Mouse (Mus musculus): Measurements from ENCODE around the gene Rmi1. TPM values are rescaled to one million over a fixed set of nuclear protein-coding genes. Genes with fewer than 3 reads are reported as not detected.
"Not testable (repeated sequence)": the region's sequence is repeated elsewhere in the genome, so short reads cannot be mapped to it uniquely, and the experiment has no call there.

Rmi1 gene
- polyA plus RNA-seq, 1 experiment, result 24.5 TPM

- Histone ChIP-seq H3K4me3 (ENCODE audit: insufficient read depth, low read length) (no peak overlapping the region), H3K4me1 (ENCODE audit: control insufficient read depth, insufficient read depth, low read length) (peaks cover 2% of the 10 kb centered on the region; the same call in 1 of the 2 replicates), H3K27ac (ENCODE audit: insufficient read depth, low read length) (no peak overlapping the region)
- TF ChIP-seq CTCF (IDR thresholded peaks at IDR 0.05; ENCODE audit: borderline replicate concordance, insufficient read depth, low read length), result no peak
- no peak for TF ChIP-seq POLR2A (IDR thresholded peaks at IDR 0.05; ENCODE audit: low read depth, low read length)
Measured at GRCm38 (mm10) chr13:58453541-58453940, 51.5 kb downstream of the Rmi1 start.

- TF ChIP-seq CTCF (IDR thresholded peaks at IDR 0.05; ENCODE audit: borderline replicate concordance, insufficient read depth, low read length) (no peak), POLR2A (IDR thresholded peaks at IDR 0.05; ENCODE audit: low read depth, low read length) (no peak)
- Histone ChIP-seq H3K4me3 (ENCODE audit: insufficient read depth, low read length) (no peak overlapping the region), H3K27ac (ENCODE audit: insufficient read depth, low read length) (no peak overlapping the region), H3K4me1 (ENCODE audit: control insufficient read depth, insufficient read depth, low read length) (peaks cover 4% of the 10 kb centered on the region)
Measured at GRCm38 (mm10) chr13:58456547-58456946, 54.5 kb downstream of the Rmi1 start.

GRCm38 (mm10) chr13:58458811-58459210 is 56.8 kb downstream of the Rmi1 start:
- not testable (repeated sequence) for H3K4me3 ChIP-seq (ENCODE audit: insufficient read depth, low read length); H3K4me1 ChIP-seq (ENCODE audit: control insufficient read depth, insufficient read depth, low read length); H3K27ac ChIP-seq (ENCODE audit: insufficient read depth, low read length)

Other genes with a start within 250 kb of the Rmi1 start
- gene Idnk, start 244.6 kb upstream of the Rmi1 start, polyA plus RNA-seq (2011; ENCODE audit: insufficient read length, low read depth, missing spikeins), result 20.0 and 27.7 TPM in 2 replicates
- gene Ubqln1, start 186.6 kb upstream of the Rmi1 start, polyA plus RNA-seq (2011; ENCODE audit: insufficient read length, low read depth, missing spikeins), result 102 and 103 TPM in 2 replicates
- 23.8 and 33.9 TPM in 2 replicates for gene Gkap1, start 126.5 kb upstream of the Rmi1 start, polyA plus RNA-seq (2011; ENCODE audit: insufficient read length, low read depth, missing spikeins)
- gene Kif27, start 43.1 kb upstream of the Rmi1 start, polyA plus RNA-seq (2011; ENCODE audit: insufficient read length, low read depth, missing spikeins), result 0.15 and 0.44 TPM in 2 replicates
- gene 2210016F16Rik, start 17.0 kb upstream of the Rmi1 start, polyA plus RNA-seq (2011; ENCODE audit: insufficient read length, low read depth, missing spikeins), result 17.3 and 19.6 TPM in 2 replicates
- 1,418 and 1,755 TPM in 2 replicates for gene Hnrnpk, start 1.1 kb downstream of the Rmi1 start, polyA plus RNA-seq (2011; ENCODE audit: insufficient read length, low read depth, missing spikeins)
- gene Slc28a3, start 208.6 kb downstream of the Rmi1 start, polyA plus RNA-seq (2011; ENCODE audit: insufficient read length, low read depth, missing spikeins), result not detected in 2 replicates